Mouse (Mus musculus): ENCODE results near the gene Ndufs6. TPM values are rescaled to one million over a fixed set of nuclear protein-coding genes. Genes with fewer than 3 reads are reported as not detected.

The Ndufs6 gene
- total and polyA plus RNA-seq, 3 experiments = 266 to 276 TPM; not detected in 1

DNA sequence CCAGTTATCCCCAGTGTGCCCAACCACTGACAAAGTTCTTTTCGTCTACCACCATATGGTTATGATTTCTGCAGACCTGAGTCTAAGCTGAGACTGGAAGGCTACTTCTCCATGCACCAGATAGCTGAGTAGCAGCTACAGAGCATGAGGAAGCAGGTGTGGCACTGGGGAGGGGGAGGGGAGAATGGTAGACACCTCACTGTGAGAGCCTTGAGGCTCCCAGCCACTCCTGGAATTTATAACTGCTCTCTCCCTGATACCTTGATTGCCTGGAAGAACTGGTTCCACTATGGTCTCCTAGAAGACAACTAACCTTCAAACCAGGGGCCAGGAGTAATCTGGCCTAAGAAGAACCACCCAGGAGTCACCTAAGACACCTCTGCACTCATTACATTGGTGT, 49.1 kb downstream of the Ndufs6 start:
- H3K9ac ChIP-seq (ENCODE audit: control insufficient read depth, low read depth, low read length, poor library complexity, severe bottlenecking) = no peak overlapping the region
- H3K27ac ChIP-seq (ENCODE audit: control insufficient read depth, low read depth, low read length) = no peak overlapping the region
- H3K9me3 ChIP-seq (replicated peaks; ENCODE audit: insufficient read depth, low read length) = no peaks in the 10 kb centered on the region
- no peaks in the 10 kb centered on the region for H3K79me2 ChIP-seq (ENCODE audit: control insufficient read depth, insufficient read depth, low read length, poor library complexity)
- no peak for TF ChIP-seq RCOR1 (IDR thresholded peaks at IDR 0.05; ENCODE audit: low read depth, low read length)
- no peak for TF ChIP-seq MAX (IDR thresholded peaks at IDR 0.05; ENCODE audit: low read length)
- no peak for TF ChIP-seq USF2 (IDR thresholded peaks at IDR 0.05; ENCODE audit: borderline replicate concordance in 1 of 2, insufficient read depth in 1 of 2, low read depth in 1 of 2, low read length in 2 of 2)
- TF ChIP-seq MYC (IDR thresholded peaks at IDR 0.05; ENCODE audit: low read depth, low read length) = no peak
- no peak for TF ChIP-seq ZC3H11A (IDR thresholded peaks at IDR 0.05; ENCODE audit: low read depth, low read length)
- TF ChIP-seq ETS1 (IDR thresholded peaks at IDR 0.05; ENCODE audit: low read depth, low read length) = no peak
- TF ChIP-seq NELFE (IDR thresholded peaks at IDR 0.05; ENCODE audit: low read depth, low read length) = no peak
- TF ChIP-seq NRF1 (IDR thresholded peaks at IDR 0.05; ENCODE audit: insufficient read depth, low read depth, low read length, poor library complexity, severe bottlenecking) = no peak
- no peak for TF ChIP-seq TBP (IDR thresholded peaks at IDR 0.05; ENCODE audit: low read depth, low read length)
- TF ChIP-seq MAZ (IDR thresholded peaks at IDR 0.05; ENCODE audit: low read depth, low read length) = no peak
- TF ChIP-seq EP300 (IDR thresholded peaks at IDR 0.05; ENCODE audit: low read depth in 1 of 2, low read length in 2 of 2) = no peak
- no peak for TF ChIP-seq UBTF (IDR thresholded peaks at IDR 0.05; ENCODE audit: borderline replicate concordance, insufficient read depth, low read depth, low read length)
- no peak for TF ChIP-seq HCFC1 (IDR thresholded peaks at IDR 0.05; ENCODE audit: low read depth, low read length)
- H3K4me1 ChIP-seq (ENCODE audit: control insufficient read depth in 1 of 2, insufficient read depth in 2 of 2, low read length in 2 of 2) = no peaks in the 10 kb centered on the region
- H3K36me3 ChIP-seq (ENCODE audit: control insufficient read depth in 1 of 2, insufficient read depth in 2 of 2, low read length in 2 of 2) = no peaks in the 10 kb centered on the region
- DNase-seq (ENCODE audit: low read depth, low spot score) = no peak
- H3K4me3 ChIP-seq (ENCODE audit: control insufficient read depth in 1 of 2, insufficient read depth in 1 of 2, low read depth in 2 of 2, low read length in 2 of 2) = no peak overlapping the region
- no peaks in the 10 kb centered on the region for H3K27me3 ChIP-seq (ENCODE audit: control insufficient read depth in 1 of 2, insufficient read depth in 2 of 2, low read length in 2 of 2)

DNA sequence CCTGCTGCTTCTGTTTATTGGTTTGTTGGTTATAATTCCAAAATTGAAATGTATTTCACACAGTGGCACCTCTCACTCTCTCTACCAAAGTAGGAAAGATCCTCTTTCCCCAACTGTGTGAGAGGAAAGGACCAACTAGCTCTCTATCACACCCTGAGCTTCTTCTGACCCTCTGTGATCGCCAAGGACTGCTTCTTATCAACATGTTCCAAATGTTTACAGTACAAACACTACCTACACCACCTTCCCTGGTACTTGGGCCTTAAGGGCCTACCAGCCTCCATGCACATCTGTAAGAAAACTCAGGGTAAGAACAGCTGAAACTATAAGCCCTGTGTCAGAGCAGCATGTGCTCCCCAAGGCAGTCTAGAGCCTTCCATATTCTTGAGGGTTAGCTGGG, 50.5 kb downstream of the Ndufs6 start:
- Histone ChIP-seq H3K79me2 (ENCODE audit: control insufficient read depth, insufficient read depth, low read length, poor library complexity) (no peaks in the 10 kb centered on the region), H3K4me1 (ENCODE audit: control insufficient read depth in 1 of 2, insufficient read depth in 2 of 2, low read length in 2 of 2) (no peaks in the 10 kb centered on the region), H3K36me3 (ENCODE audit: control insufficient read depth in 1 of 2, insufficient read depth in 2 of 2, low read length in 2 of 2) (no peaks in the 10 kb centered on the region), H3K27me3 (ENCODE audit: control insufficient read depth in 1 of 2, insufficient read depth in 2 of 2, low read length in 2 of 2) (no peaks in the 10 kb centered on the region), H3K9me3 (replicated peaks; ENCODE audit: insufficient read depth, low read length) (no peaks in the 10 kb centered on the region), H3K9ac (ENCODE audit: control insufficient read depth, low read depth, low read length, poor library complexity, severe bottlenecking) (no peak overlapping the region), H3K27ac (ENCODE audit: control insufficient read depth, low read depth, low read length) (no peak overlapping the region), H3K4me3 (ENCODE audit: control insufficient read depth in 1 of 2, insufficient read depth in 1 of 2, low read depth in 2 of 2, low read length in 2 of 2) (no peak overlapping the region)
- no peak for TF ChIP-seq MYB (IDR thresholded peaks at IDR 0.05; ENCODE audit: low read depth, low read length)
- no peak for TF ChIP-seq EP300 (IDR thresholded peaks at IDR 0.05; ENCODE audit: low read depth in 1 of 2, low read length in 2 of 2)
- no peak for TF ChIP-seq BHLHE40 (IDR thresholded peaks at IDR 0.05; ENCODE audit: borderline replicate concordance, low read depth, low read length)
- TF ChIP-seq POLR2AphosphoS5 (IDR thresholded peaks at IDR 0.05; ENCODE audit: borderline replicate concordance, low read depth, low read length) = no peak
- no peak for TF ChIP-seq SIN3A (IDR thresholded peaks at IDR 0.05; ENCODE audit: low read length)
- DNase-seq (ENCODE audit: low read depth, low spot score) = no peak
